Mouse (Mus musculus) hematopoietic stem cell, adult 5-6 weeks (primary cell): ENCODE results near the gene Sgta. TPM values are rescaled to one million over a fixed set of nuclear protein-coding genes. Genes with fewer than 3 reads are reported as not detected.
"Not testable (repeated sequence)": the region's sequence is repeated elsewhere in the genome, so short reads cannot be mapped to it uniquely, and the experiment has no call there.

Experiments used
- ATAC-seq, 2 experiments: fragments of 125-278 bp in 1 of 2; replicated peaks in 1 of 2; 2 replicates each; pipeline ENCODE4 v1.8.0; 2016 to 2017; ENCODE audit warnings: inconsistent platforms in 2 of 2, mild to moderate bottlenecking in 2 of 2, moderate number of reproducible peaks in 2 of 2, low read depth in 1 of 2, moderate TSS enrichment in 1 of 2; ENCODE audit not compliant: low FRiP score in 2 of 2, poor library complexity in 2 of 2, severe bottlenecking in 2 of 2, insufficient read depth in 1 of 2, low TSS enrichment in 1 of 2
- total RNA-seq: library from RNA; stranded (forward); fragments of 172-1452, 232-1000 nt; gene quantifications from 2 replicates; pipeline ENCODE4 v1.2.3, GENCODE M21; 2017

Gene Sgta
- total RNA-seq, 1 experiment from 2014 or later, result 34.3 TPM

DNA sequence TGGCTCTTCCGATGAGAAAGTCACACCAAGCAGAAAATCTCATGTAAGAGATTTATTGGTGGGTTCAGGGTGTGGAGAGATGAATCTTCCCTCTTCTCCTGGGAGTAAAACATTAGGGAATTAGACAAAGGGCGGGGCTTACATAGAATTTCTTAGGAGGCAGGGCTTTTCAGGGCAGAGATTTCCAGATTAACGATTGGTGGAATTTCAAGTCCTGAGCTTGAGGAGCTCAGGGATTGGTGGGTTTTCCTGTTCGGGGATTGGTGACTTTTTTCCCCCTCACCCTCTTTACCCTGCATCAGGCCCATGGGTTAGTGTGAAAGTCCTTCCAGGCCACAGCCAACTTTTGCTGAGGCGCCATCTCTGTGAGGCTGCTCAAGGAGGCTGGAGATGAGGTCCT is 8.7 kb upstream of the Sgta start:
- ATAC-seq, result no peak

DNA sequence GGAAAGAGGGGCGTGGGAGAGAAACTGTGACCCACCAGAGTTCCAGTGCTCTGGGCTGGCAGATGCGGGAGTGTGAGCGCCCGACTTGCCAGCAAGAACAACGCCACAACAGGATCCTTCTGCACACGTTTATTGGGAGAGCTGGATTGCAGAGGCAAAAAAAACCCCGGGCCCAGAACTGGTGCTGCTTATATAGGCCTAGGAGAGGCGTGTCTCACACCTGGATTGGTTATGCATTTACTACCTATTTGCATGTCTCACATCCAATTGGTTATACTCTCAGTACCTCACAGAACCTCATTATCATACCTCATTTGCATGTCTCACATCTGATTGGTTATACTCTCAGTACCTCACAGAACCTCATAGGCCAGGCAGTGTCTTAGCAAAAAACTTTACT is 4.5 kb upstream of the Sgta start:
- ATAC-seq, result not testable (repeated sequence)

DNA sequence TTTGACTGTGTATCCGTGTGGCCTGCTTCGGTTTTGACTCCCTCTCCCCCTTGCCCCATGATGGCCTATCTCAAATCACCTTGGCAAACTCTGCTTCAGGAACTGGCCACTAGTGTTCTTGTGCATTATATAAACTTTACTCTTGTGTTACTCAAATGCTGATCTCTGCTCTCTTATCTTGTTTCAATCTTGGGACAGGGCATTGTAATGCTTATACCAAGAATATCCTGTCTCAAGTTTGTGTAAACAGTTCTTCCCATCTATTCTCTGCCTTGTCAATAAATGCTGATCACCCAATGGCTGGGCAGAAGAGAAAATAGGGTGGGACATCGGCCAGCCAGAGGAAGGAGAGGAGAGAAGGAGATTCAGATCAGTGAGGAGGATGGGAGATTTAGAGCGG is 2.7 kb upstream of the Sgta start:
- ATAC-seq, result no peak

DNA sequence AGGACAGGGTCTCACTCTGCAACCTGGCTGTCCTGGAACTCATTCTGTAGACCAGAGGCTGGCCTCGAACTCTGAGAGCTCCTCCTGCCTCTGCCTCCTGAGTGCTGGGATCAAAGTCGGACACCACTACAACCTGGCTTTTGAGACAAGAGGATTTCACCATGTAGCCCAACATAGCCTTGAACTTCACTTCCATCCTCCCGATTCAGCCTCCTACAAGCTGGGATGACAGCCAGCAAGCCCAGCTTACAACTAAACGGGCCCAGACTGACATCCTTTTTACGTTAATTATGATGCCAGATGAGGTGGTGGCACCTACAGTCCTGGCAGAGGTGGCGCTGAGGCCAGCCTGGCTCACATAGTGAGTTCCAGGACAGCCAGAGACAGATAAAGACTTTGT is 1.1 kb downstream of the Sgta start:
- no peak for ATAC-seq

DNA sequence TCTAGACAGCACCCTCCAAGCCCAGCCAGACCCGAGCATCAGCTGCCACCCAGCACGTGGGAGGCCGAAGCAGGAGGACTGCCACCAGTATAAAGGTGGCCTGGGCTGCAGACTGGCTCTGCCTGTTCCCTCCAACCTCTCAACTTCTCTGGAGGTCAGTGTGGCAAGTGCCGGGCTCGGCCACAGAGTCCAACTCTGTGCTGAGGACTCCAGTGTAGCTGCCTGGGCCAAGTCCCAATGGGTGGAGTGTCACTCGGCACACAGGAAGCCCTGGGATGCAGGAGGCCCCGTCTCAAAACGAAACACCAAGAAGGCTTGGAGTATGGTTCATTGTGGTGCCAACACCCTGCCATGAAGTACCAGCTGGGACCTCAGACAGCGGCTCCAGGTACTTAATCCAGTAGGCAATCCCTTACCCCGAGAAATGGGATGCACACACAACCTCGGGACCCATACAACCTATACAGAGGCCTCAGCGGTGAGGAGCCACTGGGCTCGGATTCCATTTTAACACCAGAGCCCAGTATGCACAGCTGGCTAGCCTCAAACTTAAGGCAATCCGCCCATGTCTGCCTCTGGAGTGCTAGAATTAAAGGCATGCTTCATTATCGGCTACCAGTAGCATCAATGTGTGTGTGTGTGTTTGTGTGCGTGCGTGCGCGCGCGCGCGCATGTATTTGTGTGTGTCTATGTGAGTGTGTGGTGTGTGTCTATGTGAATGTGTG is 2.4 kb downstream of the Sgta start:
- no peak for ATAC-seq

DNA sequence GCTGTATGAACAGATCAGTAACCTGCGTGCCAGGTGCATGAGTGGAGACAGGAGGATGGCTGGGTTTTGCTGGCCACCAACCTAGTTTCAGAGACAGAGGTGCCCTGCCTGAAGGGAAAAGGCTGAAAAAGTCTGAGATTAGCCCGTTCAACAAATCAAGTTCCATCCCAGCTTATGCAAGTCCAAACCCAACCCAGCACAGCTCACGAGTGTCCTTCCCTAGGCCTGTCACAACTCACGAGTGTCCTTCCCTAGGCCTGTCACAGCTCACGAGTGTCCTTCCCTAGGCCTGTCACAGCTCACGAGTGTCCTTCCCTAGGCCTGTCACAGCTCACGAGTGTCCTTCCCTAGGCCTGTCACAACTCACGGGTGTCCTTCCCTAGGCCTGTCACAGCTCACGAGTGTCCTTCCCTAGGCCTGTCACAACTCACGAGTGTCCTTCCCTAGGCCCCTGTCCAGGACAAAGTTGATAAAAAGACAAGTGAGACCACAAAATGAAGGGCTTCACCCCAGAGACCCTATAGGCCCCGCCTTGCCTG is 4.1 kb downstream of the Sgta start:
- not testable (repeated sequence) for ATAC-seq

DNA sequence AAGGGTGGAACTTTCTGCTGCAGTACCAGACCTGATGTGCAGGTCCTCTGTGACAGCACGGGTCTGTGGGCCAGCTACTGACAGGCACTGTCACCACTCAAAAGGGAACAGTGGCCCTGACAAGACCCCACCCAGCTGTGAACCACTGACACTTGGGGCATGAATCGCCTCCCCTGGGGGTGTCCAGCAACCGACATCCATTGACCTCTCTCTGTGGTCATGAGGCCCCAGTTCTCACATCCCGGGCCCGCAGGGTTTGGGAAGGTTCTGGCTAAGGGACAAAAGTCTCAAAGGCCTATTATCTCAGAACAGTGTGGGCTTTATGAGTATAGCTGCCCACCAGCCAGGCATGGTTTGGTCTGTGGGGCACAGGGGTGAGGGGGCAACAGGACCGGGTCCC is 4.8 kb downstream of the Sgta start:
- ATAC-seq, result no peak

GRCm38 (mm10) chr10:81052577-81052976 is 7.4 kb downstream of the Sgta start:
- ATAC-seq, result no peak

DNA sequence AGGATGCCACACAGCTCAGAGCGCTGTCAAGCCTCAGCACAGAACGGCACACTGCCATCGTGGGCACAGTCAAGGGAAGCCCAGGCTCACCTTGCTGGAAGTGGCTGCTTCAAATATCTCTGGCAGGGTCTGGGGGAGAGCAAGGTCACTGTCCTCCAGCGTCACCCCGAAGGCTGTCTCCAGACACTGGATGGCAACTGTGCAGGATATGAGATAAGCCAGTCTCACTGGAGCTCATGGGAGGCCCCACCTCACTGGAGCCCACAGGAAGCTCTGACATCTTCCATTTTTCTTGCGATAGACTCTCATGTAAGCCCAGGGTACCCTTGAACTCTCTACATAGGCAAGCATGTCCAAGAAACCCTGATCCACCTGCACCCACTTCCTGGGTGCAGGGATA is 8.8 kb downstream of the Sgta start:
- ATAC-seq, result no peak

DNA sequence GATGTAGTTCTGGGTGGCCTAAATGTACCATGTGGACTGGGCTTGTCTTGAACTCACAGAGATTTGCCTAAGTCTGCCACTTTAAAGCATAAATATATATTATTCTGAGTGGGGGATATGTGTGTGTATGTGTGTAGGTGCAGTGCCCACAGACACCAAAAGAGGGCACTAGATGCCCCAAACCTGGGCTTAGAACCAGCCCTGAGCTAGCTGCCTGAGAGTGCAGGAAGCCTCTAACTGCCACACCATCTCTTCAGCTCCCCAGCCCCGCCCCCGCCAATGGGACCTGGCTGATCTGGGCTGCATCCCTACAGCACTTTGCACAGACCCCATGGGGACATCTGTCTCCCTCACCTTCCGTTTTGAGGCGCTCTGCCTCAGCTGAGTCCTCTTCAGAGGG is 9.3 kb downstream of the Sgta start:
- no peak for ATAC-seq

DNA sequence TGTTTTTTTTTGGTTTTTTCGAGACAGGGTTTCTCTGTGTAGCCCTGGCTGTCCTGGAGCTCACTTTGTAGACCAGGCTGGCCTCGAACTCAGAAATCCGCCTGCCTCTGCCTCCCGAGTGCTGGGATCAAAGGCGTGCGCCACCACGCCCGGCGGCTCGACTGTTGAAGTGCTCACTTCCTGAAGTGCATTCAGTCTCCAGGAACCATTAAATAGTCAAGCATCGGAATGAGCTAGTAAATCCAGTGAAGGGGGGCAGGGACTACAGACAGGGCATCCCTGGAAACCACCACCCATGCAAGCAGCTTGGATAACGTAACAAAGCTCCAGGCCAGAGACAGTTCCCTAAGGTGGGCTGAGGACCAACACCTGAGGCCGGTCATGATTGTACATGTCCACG is 14.7 kb downstream of the Sgta start:
- ATAC-seq, result not testable (repeated sequence)

DNA sequence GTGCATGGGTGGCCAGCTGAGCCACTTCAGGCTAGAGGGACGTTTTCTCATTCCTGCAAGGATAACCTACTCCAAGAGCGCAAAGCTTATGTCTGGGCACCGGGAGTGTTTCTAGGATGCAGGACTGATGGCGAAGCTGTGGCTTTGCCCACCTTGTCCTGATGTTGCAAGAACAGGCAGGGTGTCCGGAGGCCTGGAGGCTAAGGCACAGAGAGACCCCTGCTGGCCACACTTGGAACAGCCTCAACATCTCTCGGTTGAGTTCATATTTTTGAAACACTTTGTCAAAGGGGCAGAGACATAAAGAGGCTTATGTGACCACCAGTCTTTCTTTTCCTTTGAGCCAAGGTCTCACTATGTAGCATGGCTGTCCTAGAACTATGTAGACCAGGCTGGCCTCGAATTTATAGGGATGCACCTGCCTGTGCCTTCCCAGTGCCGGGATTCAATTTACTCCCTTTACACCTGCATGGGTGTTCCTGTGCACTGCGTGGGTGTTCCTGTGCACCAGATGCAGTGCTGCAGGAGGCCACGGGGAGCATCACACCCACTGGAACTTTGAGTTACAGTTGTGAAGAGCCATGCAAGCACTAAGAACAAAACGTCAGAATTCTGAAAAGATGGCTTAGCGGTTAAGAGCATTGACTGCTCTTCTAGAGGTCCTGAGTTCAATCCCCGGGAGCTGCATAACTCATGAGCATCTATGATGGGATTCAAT is 18.4 kb downstream of the Sgta start:
- ATAC-seq, result peak; percentile 38 to 58; a peak in 2 of 4 replicates

DNA sequence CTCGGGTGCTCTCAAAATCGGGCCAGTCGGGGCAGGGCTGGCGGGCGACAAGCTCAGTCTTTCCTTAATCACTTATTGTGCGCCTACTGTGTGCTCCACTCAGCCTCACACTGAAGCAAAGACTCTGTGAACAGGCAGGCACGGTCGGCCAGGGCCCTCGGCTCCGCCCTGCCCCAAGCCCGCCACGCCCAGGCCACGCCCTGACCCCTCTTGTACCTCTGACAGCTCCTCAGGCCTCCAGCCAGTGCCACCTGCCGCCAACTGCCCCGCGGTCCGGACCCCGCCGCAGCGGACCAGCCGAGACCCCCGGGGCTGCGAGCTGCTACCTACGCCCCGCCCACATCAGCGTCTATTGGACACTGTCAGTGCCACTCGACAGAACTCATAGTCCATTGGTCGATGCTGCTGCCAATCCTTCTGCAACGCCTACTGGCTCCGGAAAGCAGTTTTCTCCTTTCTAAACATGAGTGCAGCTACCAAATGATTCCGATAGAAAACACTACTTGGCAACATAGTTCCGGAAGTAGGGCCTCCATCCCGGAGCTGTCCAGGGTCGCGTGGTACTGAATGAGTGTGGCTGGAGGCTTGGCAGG is 22.9 kb downstream of the Sgta start, which contains the start of gene Slc39a3:
Slc39a3 (minus strand) TSS at position 439 of the 593 bp plus-strand sequence.
- peak; percentile 95 to 98 for ATAC-seq

GRCm38 (mm10) chr10:81036251-81036650 is 23.7 kb downstream of the Sgta start:
- no peak for ATAC-seq

DNA sequence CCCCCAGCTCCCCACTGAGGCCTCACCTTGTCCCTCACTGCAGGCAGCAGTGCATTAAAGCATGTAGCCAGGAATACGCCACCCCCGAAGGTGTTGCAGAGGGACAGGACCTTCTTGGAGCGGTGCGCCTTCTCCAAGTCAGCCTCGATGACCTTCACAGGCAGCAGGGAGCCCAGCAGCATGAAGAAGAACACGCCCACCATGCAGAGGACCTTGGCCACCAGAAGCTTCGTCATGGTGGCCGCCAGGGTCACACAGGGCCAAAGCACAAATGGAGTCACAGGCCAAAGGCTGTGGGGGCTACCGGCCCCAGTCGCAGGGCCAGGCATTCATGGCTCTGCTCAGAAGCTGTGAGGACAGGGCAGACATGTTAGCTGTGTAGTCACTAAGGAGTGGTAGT is 26.4 kb downstream of the Sgta start:
- ATAC-seq, result no peak

- no peak for ATAC-seq
Observed at GRCm38 (mm10) chr10:81029031-81029430, 30.9 kb downstream of the Sgta start.

GRCm38 (mm10) chr10:81028219-81028618 is 31.8 kb downstream of the Sgta start:
- no peak for ATAC-seq

DNA sequence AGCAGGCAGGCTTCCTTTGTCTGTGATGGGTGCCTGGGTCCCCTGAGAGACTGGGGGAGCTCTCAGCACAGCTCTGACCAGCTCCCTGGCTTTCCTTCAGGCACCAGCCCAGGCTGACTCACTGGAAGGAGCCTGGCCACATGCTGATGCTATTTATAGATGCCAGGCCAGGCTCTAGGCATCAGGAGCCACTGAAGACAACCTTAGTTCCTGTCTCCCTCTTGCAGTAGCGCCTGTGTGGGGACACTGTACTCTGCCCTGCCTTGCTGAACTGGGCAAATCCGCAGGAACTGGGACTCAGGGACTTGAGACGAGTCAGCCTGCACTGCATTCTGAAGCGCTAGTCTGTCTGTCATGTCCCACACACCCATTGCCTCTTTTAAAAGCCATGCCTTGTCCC is 32.6 kb downstream of the Sgta start:
- no peak for ATAC-seq
